Mouse (Mus musculus): ENCODE results near the gene Cct6b.
"Not testable (repeated sequence)": the region's sequence is repeated elsewhere in the genome, so short reads cannot be mapped to it uniquely, and the experiment has no call there.

Gene Cct6b

GRCm38 (mm10) chr11:82699865-82700410 is 64.2 kb downstream of the Cct6b start:
- no peak for DNase-seq

GRCm38 (mm10) chr11:82695930-82696329 is 68.2 kb downstream of the Cct6b start:
- no peak for DNase-seq

- DNase-seq = not testable (repeated sequence)
These were observed 69.2 kb downstream of the Cct6b start for GRCm38 (mm10) chr11:82694947-82695346.

GRCm38 (mm10) chr11:82692668-82693067 is 71.5 kb downstream of the Cct6b start:
- peak in 1 of 2 experiments; percentile 17 for DNase-seq

GRCm38 (mm10) chr11:82690476-82690875 is 73.6 kb downstream of the Cct6b start:
- DNase-seq = no peak

GRCm38 (mm10) chr11:82687668-82688067 is 76.5 kb downstream of the Cct6b start:
- no peak for DNase-seq

- DNase-seq = peak; percentile 50 to 64
These were observed 79.4 kb downstream of the Cct6b start for GRCm38 (mm10) chr11:82684676-82685075.

GRCm38 (mm10) chr11:82683765-82684505 is 80.2 kb downstream of the Cct6b start:
- DNase-seq = no peak

GRCm38 (mm10) chr11:82678561-82678960 is 85.6 kb downstream of the Cct6b start:
- DNase-seq = no peak
